Mouse (Mus musculus) brain, embryonic 18.5 days (tissue): ENCODE measurements around the gene Kctd10.

ENCODE experiments used
- DNase-seq: peaks from one replicate; pipeline ENCODE4 v3.0.0-alpha.2; 2012; ENCODE audit warnings: low read depth, low spot score

The Kctd10 gene

GRCm38 (mm10) chr5:114380209-114381012, at the start of gene Kctd10, which contains the start of gene Ube3b:
TSS of gene Kctd10 (minus strand) at chr5:114380508.
TSS of gene Ube3b (plus strand) at chr5:114380607.
- DNase-seq: peak; percentile 86

- DNase-seq: no peak
Observed at GRCm38 (mm10) chr5:114429781-114430180, 49.5 kb upstream of the Kctd10 start.

GRCm38 (mm10) chr5:114428621-114429020, 48.3 kb upstream of the Kctd10 start:
- DNase-seq: no peak

- DNase-seq: no peak
Observed at GRCm38 (mm10) chr5:114426732-114427131, 46.4 kb upstream of the Kctd10 start.

- DNase-seq: no peak
Observed at GRCm38 (mm10) chr5:114423961-114424360, 43.7 kb upstream of the Kctd10 start.

GRCm38 (mm10) chr5:114422591-114422990, 42.3 kb upstream of the Kctd10 start:
- DNase-seq: no peak

GRCm38 (mm10) chr5:114421561-114422298, 41.4 kb upstream of the Kctd10 start:
- DNase-seq: no peak

GRCm38 (mm10) chr5:114418541-114418940, 38.2 kb upstream of the Kctd10 start:
- DNase-seq: no peak

- no peak for DNase-seq
Observed at GRCm38 (mm10) chr5:114416855-114417254, 36.5 kb upstream of the Kctd10 start.

GRCm38 (mm10) chr5:114415606-114416005, 35.3 kb upstream of the Kctd10 start:
- no peak for DNase-seq

GRCm38 (mm10) chr5:114413067-114413735, 32.9 kb upstream of the Kctd10 start:
- no peak for DNase-seq

- DNase-seq: no peak
Observed at GRCm38 (mm10) chr5:114412361-114412998, 32.2 kb upstream of the Kctd10 start.

GRCm38 (mm10) chr5:114410429-114410828, 30.1 kb upstream of the Kctd10 start:
- no peak for DNase-seq

GRCm38 (mm10) chr5:114408846-114409245, 28.5 kb upstream of the Kctd10 start:
- DNase-seq: no peak

GRCm38 (mm10) chr5:114407810-114408209, 27.5 kb upstream of the Kctd10 start:
- DNase-seq: no peak

GRCm38 (mm10) chr5:114407269-114407668, 27.0 kb upstream of the Kctd10 start:
- DNase-seq: no peak

GRCm38 (mm10) chr5:114406592-114406991, 26.3 kb upstream of the Kctd10 start:
- DNase-seq: no peak

GRCm38 (mm10) chr5:114393169-114393568, 12.9 kb upstream of the Kctd10 start:
- no peak for DNase-seq

- no peak for DNase-seq
Observed at GRCm38 (mm10) chr5:114384448-114384847, 4.1 kb upstream of the Kctd10 start.

- no peak for DNase-seq
Observed at GRCm38 (mm10) chr5:114383184-114383904, 3.0 kb upstream of the Kctd10 start.

GRCm38 (mm10) chr5:114381013-114381351, 674 bp upstream of the Kctd10 start:
- no peak for DNase-seq
